Mouse (Mus musculus): ENCODE results near the gene Cdkal1. TPM values are rescaled to one million over a fixed set of nuclear protein-coding genes. Genes with fewer than 3 reads are reported as not detected.

The Cdkal1 gene
- total RNA-seq, 1 experiment = 20.8 TPM

- in situ Hi-C loops (cut with MboI; ENCODE audit: low sequenced_read_pairs in 2 of 2, unreplicated experiment in 2 of 2) = no loop called here
- no peak overlapping the region for H3K4me3 ChIP-seq (ENCODE audit: insufficient read depth in 1 of 2, low read depth in 1 of 2, low read length in 2 of 2, poor library complexity in 1 of 2, severe bottlenecking in 1 of 2)
Observed at GRCm38 (mm10) chr13:29650576-29651236, 204.8 kb downstream of the Cdkal1 start.

GRCm38 (mm10) chr13:29649593-29649992, 205.9 kb downstream of the Cdkal1 start:
- Histone ChIP-seq H3K9ac (ENCODE audit: insufficient read depth, low read depth, low read length, poor library complexity, severe bottlenecking) (no peak overlapping the region), H3K9me3 (ENCODE audit: control insufficient read depth, insufficient read depth, low read depth, low read length) (no peaks in the 10 kb centered on the region), H3K4me1 (ENCODE audit: control insufficient read depth in 2 of 2, insufficient read depth in 2 of 2, low read length in 2 of 2, poor library complexity in 1 of 2) (no peaks in the 10 kb centered on the region), H3K27ac (ENCODE audit: insufficient read depth, low read depth, low read length, poor library complexity, severe bottlenecking) (no peak overlapping the region), H3K4me3 (ENCODE audit: insufficient read depth in 1 of 2, low read depth in 1 of 2, low read length in 2 of 2, poor library complexity in 1 of 2, severe bottlenecking in 1 of 2) (no peak overlapping the region), H3K36me3 (ENCODE audit: control insufficient read depth, insufficient read depth, low read length, poor library complexity, severe bottlenecking) (no peaks in the 10 kb centered on the region)
- DNase-seq (ENCODE audit: low read depth, low spot score) = no peak
- in situ Hi-C loops (cut with MboI; ENCODE audit: low sequenced_read_pairs in 2 of 2, unreplicated experiment in 2 of 2) = no loop called here
- TF ChIP-seq HCFC1 (IDR thresholded peaks at IDR 0.05; ENCODE audit: borderline replicate concordance, insufficient read depth, low read length) (no peak), CHD2 (IDR thresholded peaks at IDR 0.05; ENCODE audit: low read depth, low read length) (no peak), ZC3H11A (IDR thresholded peaks at IDR 0.05; ENCODE audit: borderline replicate concordance, low read depth, low read length) (no peak), ZNF384 (IDR thresholded peaks at IDR 0.05; ENCODE audit: low read depth, low read length) (no peak), MAFK (IDR thresholded peaks at IDR 0.05; ENCODE audit: insufficient read depth, low read depth, low read length) (no peak)

More at GRCm38 (mm10) chr13:29650576-29651236, 204.8 kb downstream of the Cdkal1 start:
- no peaks in the 10 kb centered on the region for H3K36me3 ChIP-seq (ENCODE audit: control insufficient read depth, insufficient read depth, low read length, poor library complexity, severe bottlenecking)
- DNase-seq (ENCODE audit: low read depth, low spot score) = no peak
- no peaks in the 10 kb centered on the region for H3K9me3 ChIP-seq (ENCODE audit: control insufficient read depth, insufficient read depth, low read depth, low read length)
- TF ChIP-seq HCFC1 (IDR thresholded peaks at IDR 0.05; ENCODE audit: borderline replicate concordance, insufficient read depth, low read length) (no peak), CHD2 (IDR thresholded peaks at IDR 0.05; ENCODE audit: low read depth, low read length) (no peak), MAFK (IDR thresholded peaks at IDR 0.05; ENCODE audit: insufficient read depth, low read depth, low read length) (no peak), ZNF384 (IDR thresholded peaks at IDR 0.05; ENCODE audit: low read depth, low read length) (no peak), ZC3H11A (IDR thresholded peaks at IDR 0.05; ENCODE audit: borderline replicate concordance, low read depth, low read length) (no peak)
- no peak overlapping the region for H3K27ac ChIP-seq (ENCODE audit: insufficient read depth, low read depth, low read length, poor library complexity, severe bottlenecking)
- H3K9ac ChIP-seq (ENCODE audit: insufficient read depth, low read depth, low read length, poor library complexity, severe bottlenecking) = no peak overlapping the region
- no peaks in the 10 kb centered on the region for H3K4me1 ChIP-seq (ENCODE audit: control insufficient read depth in 2 of 2, insufficient read depth in 2 of 2, low read length in 2 of 2, poor library complexity in 1 of 2)

GRCm38 (mm10) chr13:29642226-29642625, 213.2 kb downstream of the Cdkal1 start:
- TF ChIP-seq ZNF384 (IDR thresholded peaks at IDR 0.05; ENCODE audit: low read depth, low read length) (no peak), HCFC1 (IDR thresholded peaks at IDR 0.05; ENCODE audit: borderline replicate concordance, insufficient read depth, low read length) (no peak), MAFK (IDR thresholded peaks at IDR 0.05; ENCODE audit: insufficient read depth, low read depth, low read length) (no peak), ZC3H11A (IDR thresholded peaks at IDR 0.05; ENCODE audit: borderline replicate concordance, low read depth, low read length) (no peak), CHD2 (IDR thresholded peaks at IDR 0.05; ENCODE audit: low read depth, low read length) (no peak)
- H3K9ac ChIP-seq (ENCODE audit: insufficient read depth, low read depth, low read length, poor library complexity, severe bottlenecking) = no peak overlapping the region
- in situ Hi-C loops (cut with MboI; ENCODE audit: low sequenced_read_pairs in 2 of 2, unreplicated experiment in 2 of 2) = no loop called here
- H3K9me3 ChIP-seq (ENCODE audit: control insufficient read depth, insufficient read depth, low read depth, low read length) = no peaks in the 10 kb centered on the region
- H3K4me3 ChIP-seq (ENCODE audit: insufficient read depth in 1 of 2, low read depth in 1 of 2, low read length in 2 of 2, poor library complexity in 1 of 2, severe bottlenecking in 1 of 2) = no peak overlapping the region
- peaks cover 0 to 2% of the 10 kb centered on the region in 2 experiments; a peak in 1 of 4 replicates for H3K4me1 ChIP-seq (ENCODE audit: control insufficient read depth in 2 of 2, insufficient read depth in 2 of 2, low read length in 2 of 2, poor library complexity in 1 of 2)
- no peak overlapping the region for H3K27ac ChIP-seq (ENCODE audit: insufficient read depth, low read depth, low read length, poor library complexity, severe bottlenecking)
- no peak for DNase-seq (ENCODE audit: low read depth, low spot score)
- H3K36me3 ChIP-seq (ENCODE audit: control insufficient read depth, insufficient read depth, low read length, poor library complexity, severe bottlenecking) = no peaks in the 10 kb centered on the region

- Histone ChIP-seq H3K9me3 (ENCODE audit: control insufficient read depth, insufficient read depth, low read depth, low read length) (no peaks in the 10 kb centered on the region), H3K9ac (ENCODE audit: insufficient read depth, low read depth, low read length, poor library complexity, severe bottlenecking) (no peak overlapping the region), H3K4me1 (ENCODE audit: control insufficient read depth in 2 of 2, insufficient read depth in 2 of 2, low read length in 2 of 2, poor library complexity in 1 of 2) (peaks cover 0 to 2% of the 10 kb centered on the region in 2 experiments; a peak in 1 of 4 replicates), H3K36me3 (ENCODE audit: control insufficient read depth, insufficient read depth, low read length, poor library complexity, severe bottlenecking) (no peaks in the 10 kb centered on the region), H3K27ac (ENCODE audit: insufficient read depth, low read depth, low read length, poor library complexity, severe bottlenecking) (no peak overlapping the region), H3K4me3 (ENCODE audit: insufficient read depth in 1 of 2, low read depth in 1 of 2, low read length in 2 of 2, poor library complexity in 1 of 2, severe bottlenecking in 1 of 2) (no peak overlapping the region)
- DNase-seq (ENCODE audit: low read depth, low spot score) = no peak
- in situ Hi-C loops (cut with MboI; ENCODE audit: low sequenced_read_pairs in 2 of 2, unreplicated experiment in 2 of 2) = no loop called here
- no peak for TF ChIP-seq HCFC1 (IDR thresholded peaks at IDR 0.05; ENCODE audit: borderline replicate concordance, insufficient read depth, low read length)
- TF ChIP-seq MAFK (IDR thresholded peaks at IDR 0.05; ENCODE audit: insufficient read depth, low read depth, low read length) = no peak
- TF ChIP-seq ZC3H11A (IDR thresholded peaks at IDR 0.05; ENCODE audit: borderline replicate concordance, low read depth, low read length) = no peak
- TF ChIP-seq ZNF384 (IDR thresholded peaks at IDR 0.05; ENCODE audit: low read depth, low read length) = no peak
- no peak for TF ChIP-seq CHD2 (IDR thresholded peaks at IDR 0.05; ENCODE audit: low read depth, low read length)
Observed at GRCm38 (mm10) chr13:29641200-29641599, 214.3 kb downstream of the Cdkal1 start.

Data from ES-E14 (cell line).